In genomic region chr7:3111193-3111592, GRCm38 (mm10) we compare ENCODE assay signal across 5 mouse cellular contexts. TPM values are rescaled to one million over a fixed set of nuclear protein-coding genes. Genes with fewer than 3 reads are reported as not detected.
"Had no signal": no experiment of that assay in that cellular context is flagged by ENCODE, and none has a peak within 500 bp of the region (broad histone marks: within the 10 kb centered on the region; RNA-seq: fewer than 3 reads in every experiment).

No protein-coding gene starts in this region.

RNA-seq across cellular contexts. Expression of gene AU018091, which starts 57.8 kb away (rescaled TPM):
- polyA plus RNA-seq: neural tube, embryonic 13.5 days; neural tube, embryonic 14.5 days; neural tube, embryonic 15.5 days; small intestine, adult 2 months; thymus, postnatal 0 days had no signal
